Mouse (Mus musculus) testis, adult 2 months (tissue): ENCODE data around the gene Cdc20.

ENCODE experiments used
- CTCF ChIP-seq: fragments of 200-500 bp; IDR thresholded peaks from 2 replicates; pipeline ENCODE4 v1.5.1; 2012; ENCODE audit warnings: low read depth, mild to moderate bottlenecking, inconsistent platforms, low read length, moderate library complexity; ENCODE audit not compliant: control insufficient read depth, insufficient read depth, insufficient replicate concordance
- POLR2A ChIP-seq: fragments of 200-500 bp; IDR thresholded peaks from 2 replicates; pipeline ENCODE4 v1.6.1; 2012; ENCODE audit warnings: low read depth, mild to moderate bottlenecking, inconsistent platforms, low read length, moderate library complexity; ENCODE audit not compliant: control insufficient read depth

GRCm38 (mm10) chr4:118398400-118398799 lies 38.8 kb downstream of the Cdc20 start:
- TF ChIP-seq CTCF = no peak
- TF ChIP-seq POLR2A = no peak
